Mouse (Mus musculus) midbrain, embryonic 11.5 days (tissue): ENCODE measurements around the gene Litaf. TPM values are rescaled to one million over a fixed set of nuclear protein-coding genes. Genes with fewer than 3 reads are reported as not detected.
"Not testable (repeated sequence)": the region's sequence is repeated elsewhere in the genome, so short reads cannot be mapped to it uniquely, and the experiment has no call there.

Experiments
- ATAC-seq: fragments of 200-750 bp; cut with Nextera tagmentation; 2 replicates; pipeline ENCODE4 v1.8.0; 2017; ENCODE audit warnings: moderate TSS enrichment, moderate library complexity; ENCODE audit not compliant: low FRiP score
- DNase-seq: peaks from one replicate; pipeline ENCODE4 v3.0.0; 2015; ENCODE audit warnings: low spot score; ENCODE audit errors: missing footprints
- H3K27ac ChIP-seq: fragments of 300-500 bp; sonication (generic); 2 replicates; pipeline ENCODE4 v1.5.1; 2014; ENCODE audit warnings: low read depth, low read length
- H3K27me3 ChIP-seq: fragments of 300-500 bp; sonication (generic); 2 replicates; pipeline ENCODE4 v1.6.1; 2014; ENCODE audit warnings: mild to moderate bottlenecking, low read length, moderate library complexity, mixed read lengths; ENCODE audit not compliant: control insufficient read depth, insufficient read depth
- H3K36me3 ChIP-seq: fragments of 300-500 bp; sonication (generic); 2 replicates; pipeline ENCODE4 v1.6.1; 2014; ENCODE audit warnings: mild to moderate bottlenecking, low read length, moderate library complexity, mixed read lengths; ENCODE audit not compliant: control insufficient read depth, insufficient read depth
- H3K4me1 ChIP-seq: fragments of 300-500 bp; sonication (generic); 2 replicates; pipeline ENCODE4 v1.6.1; 2014; ENCODE audit warnings: low read length; ENCODE audit not compliant: control insufficient read depth, insufficient read depth
- H3K4me2 ChIP-seq: fragments of 300-500 bp; sonication (generic); 2 replicates; pipeline ENCODE4 v1.6.1; 2014; ENCODE audit warnings: mild to moderate bottlenecking, moderate library complexity
- H3K4me3 ChIP-seq: fragments of 300-500 bp; sonication (generic); 2 replicates; pipeline ENCODE4 v1.5.1; 2014; ENCODE audit warnings: low read depth, low read length
- H3K9ac ChIP-seq: fragments of 300-500 bp; sonication (generic); 2 replicates; pipeline ENCODE4 v1.6.1; 2014; ENCODE audit warnings: low read length
- H3K9me3 ChIP-seq: fragments of 300-500 bp; sonication (generic); 2 replicates; pipeline ENCODE4 v1.6.1; 2016; ENCODE audit warnings: low read length; ENCODE audit not compliant: control insufficient read depth
- WGBS: fragments of 180-500 bp; shearing (Covaris S2); extraction: QIAGEN DNeasy Blood & Tissue Kit; methylation state at CpG from one replicate; pipeline ENCODE4 v1.1.7; 2014; 5-methylcytosine and 5-hydroxymethylcytosine counted together
- polyA plus RNA-seq: library from polyadenylated mRNA; unstranded; fragments of >200 nt; fragmentation: Nextera tagmentation; extraction: Ambion mirVana; gene quantifications from 2 replicates; pipeline ENCODE4 v1.2.1, GENCODE M21; 2014

Gene Litaf
- polyA plus RNA-seq, 1 experiment from 2014 or later = 61.8 TPM

DNA sequence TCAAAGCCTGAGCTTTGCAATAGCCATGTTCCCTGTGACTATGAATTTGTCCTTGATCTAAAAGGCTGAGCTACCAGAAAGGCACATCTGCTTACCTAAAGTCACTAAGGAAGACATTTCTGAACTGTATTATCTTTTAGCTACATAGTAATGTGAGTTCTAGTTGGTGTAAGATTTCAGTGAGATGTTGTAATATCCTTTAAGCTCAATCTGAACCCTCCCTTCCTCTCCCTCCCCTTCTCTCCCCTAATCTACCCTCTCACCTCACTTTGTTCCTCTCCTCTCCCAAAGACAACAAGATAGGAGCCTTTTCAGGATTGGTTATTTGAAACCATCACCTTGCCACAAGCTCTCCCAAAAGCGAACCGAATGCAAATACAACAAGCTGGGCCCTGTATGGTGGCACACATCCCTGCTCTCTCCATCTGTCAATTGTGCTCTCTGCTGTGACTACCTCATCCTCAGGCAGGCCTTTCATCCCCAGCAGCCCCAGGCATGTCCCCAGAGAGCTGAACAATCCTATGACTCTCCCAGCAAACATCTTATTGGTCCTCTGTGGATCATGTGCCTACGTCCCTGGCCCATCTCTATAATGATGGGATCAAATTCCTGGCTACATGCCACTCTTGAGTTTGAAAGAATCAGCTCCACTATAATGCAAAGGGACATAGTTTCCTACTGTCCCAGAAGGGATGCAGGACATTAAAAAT lies 44.4 kb downstream of the Litaf start:
- Histone ChIP-seq H3K4me3 (no peak overlapping the region), H3K27ac (no peak overlapping the region), H3K4me2 (no peak overlapping the region), H3K9ac (no peak overlapping the region), H3K27me3 (no peaks in the 10 kb centered on the region), H3K9me3 (no peaks in the 10 kb centered on the region), H3K4me1 (no peaks in the 10 kb centered on the region), H3K36me3 (no peaks in the 10 kb centered on the region)
- ATAC-seq (peak; percentile 48; the same call in 1 of the 2 replicates), DNase-seq (no peak)
- 73% methylated on average over 3 of the region's 3 CpGs for WGBS

- no peaks in the 10 kb centered on the region for H3K4me1 ChIP-seq
- 73% methylated on average over 11 of the region's 11 CpGs for WGBS
- no peak overlapping the region for H3K27ac ChIP-seq
- ATAC-seq (no peak), DNase-seq (no peak)
- H3K9me3 ChIP-seq = no peaks in the 10 kb centered on the region
- no peaks in the 10 kb centered on the region for H3K27me3 ChIP-seq
- H3K9ac ChIP-seq = peak overlapping the region; percentile 42; the same call in 1 of the 2 replicates
- H3K4me3 ChIP-seq = no peak overlapping the region
- H3K4me2 ChIP-seq = no peak overlapping the region
- H3K36me3 ChIP-seq = no peaks in the 10 kb centered on the region
These were observed 48.0 kb downstream of the Litaf start for GRCm38 (mm10) chr16:11017807-11018595.

- ATAC-seq (no peak), DNase-seq (peak; percentile 41)
- no peaks in the 10 kb centered on the region for H3K9me3 ChIP-seq
- 85% methylated on average over 4 of the region's 4 CpGs for WGBS
- no peak overlapping the region for H3K4me2 ChIP-seq
- no peak overlapping the region for H3K27ac ChIP-seq
- no peaks in the 10 kb centered on the region for H3K36me3 ChIP-seq
- no peak overlapping the region for H3K9ac ChIP-seq
- H3K4me3 ChIP-seq = no peak overlapping the region
- no peaks in the 10 kb centered on the region for H3K4me1 ChIP-seq
- no peaks in the 10 kb centered on the region for H3K27me3 ChIP-seq
These were observed 49.6 kb downstream of the Litaf start for GRCm38 (mm10) chr16:11016353-11016752.

GRCm38 (mm10) chr16:11014407-11014806 lies 51.5 kb downstream of the Litaf start:
- DNase-seq = peak; percentile 4
- H3K4me3 ChIP-seq = no peak overlapping the region
- WGBS = 90% methylated on average over 3 of the region's 3 CpGs
- no peak overlapping the region for H3K4me2 ChIP-seq
- no peaks in the 10 kb centered on the region for H3K4me1 ChIP-seq
- no peaks in the 10 kb centered on the region for H3K27me3 ChIP-seq
- no peak overlapping the region for H3K27ac ChIP-seq
- no peak for ATAC-seq
- no peaks in the 10 kb centered on the region for H3K36me3 ChIP-seq
- no peak overlapping the region for H3K9ac ChIP-seq
- H3K9me3 ChIP-seq = no peaks in the 10 kb centered on the region

GRCm38 (mm10) chr16:11013464-11014147 lies 52.4 kb downstream of the Litaf start:
- H3K9me3 ChIP-seq, H3K4me3 ChIP-seq, H3K27me3 ChIP-seq, ATAC-seq, H3K27ac ChIP-seq, H3K4me2 ChIP-seq, H3K36me3 ChIP-seq, H3K9ac ChIP-seq, H3K4me1 ChIP-seq: not testable (repeated sequence)
- 94% methylated on average over 10 of the region's 19 CpGs for WGBS
- peak; percentile 6 for DNase-seq

- Histone ChIP-seq H3K4me3 (no peak overlapping the region), H3K9ac (no peak overlapping the region), H3K27me3 (no peaks in the 10 kb centered on the region), H3K4me2 (no peak overlapping the region), H3K27ac (no peak overlapping the region), H3K9me3 (no peaks in the 10 kb centered on the region), H3K4me1 (peaks cover 6% of the 10 kb centered on the region), H3K36me3 (no peaks in the 10 kb centered on the region)
- ATAC-seq (peak; percentile 29; the same call in 1 of the 2 replicates), DNase-seq (peak; percentile 72)
- WGBS = 70% methylated on average over 11 of the region's 11 CpGs
These were observed 53.1 kb downstream of the Litaf start for GRCm38 (mm10) chr16:11012571-11013463.

DNA sequence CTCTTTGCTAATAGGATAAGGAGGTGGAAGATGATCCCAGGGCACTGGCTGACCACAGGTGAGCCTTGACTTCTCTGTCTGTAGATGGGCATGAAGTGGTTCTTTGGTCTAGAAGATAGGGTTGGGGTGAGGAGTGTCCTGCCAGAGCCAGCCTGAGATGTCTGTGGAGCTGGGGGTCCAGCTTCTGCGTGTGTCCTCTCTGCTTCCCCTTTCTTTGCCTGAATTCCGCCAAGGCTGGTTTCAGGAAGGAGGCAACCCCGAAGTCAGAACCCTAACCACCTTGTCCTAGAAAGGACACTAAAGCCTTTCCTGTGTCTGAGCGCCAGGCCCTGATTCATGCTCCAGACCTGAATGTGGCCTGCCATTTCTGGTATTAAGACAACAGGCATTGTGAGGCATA lies 54.0 kb downstream of the Litaf start:
- no peak overlapping the region for H3K9ac ChIP-seq
- no peak overlapping the region for H3K4me2 ChIP-seq
- ATAC-seq = no peak
- no peaks in the 10 kb centered on the region for H3K36me3 ChIP-seq
- 82% methylated on average over 4 of the region's 4 CpGs for WGBS
- no peak for DNase-seq
- H3K27me3 ChIP-seq = no peaks in the 10 kb centered on the region
- no peak overlapping the region for H3K27ac ChIP-seq
- no peak overlapping the region for H3K4me3 ChIP-seq
- peaks cover 6% of the 10 kb centered on the region for H3K4me1 ChIP-seq
- H3K9me3 ChIP-seq = no peaks in the 10 kb centered on the region

DNA sequence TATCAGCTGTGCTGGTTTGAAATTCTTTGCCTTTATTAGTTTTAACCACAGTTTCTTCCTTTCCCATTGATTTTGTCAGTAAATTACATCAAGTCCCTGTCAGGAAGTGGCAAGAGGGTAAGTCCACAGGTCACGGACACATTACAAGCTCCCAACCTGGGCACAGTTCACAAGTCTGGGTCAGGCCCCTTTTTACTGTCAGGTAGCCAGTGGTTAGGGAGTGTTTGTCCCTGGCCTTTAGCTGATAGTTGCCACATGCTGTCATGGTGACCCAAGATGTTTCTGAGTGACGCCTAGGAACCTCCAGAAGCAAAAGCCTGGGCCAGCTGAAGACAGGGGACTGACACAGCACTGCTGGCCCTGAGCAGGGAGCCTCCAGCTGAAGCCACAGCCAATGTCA lies 54.8 kb downstream of the Litaf start:
- no peak overlapping the region for H3K9ac ChIP-seq
- H3K27me3 ChIP-seq = no peaks in the 10 kb centered on the region
- no peak overlapping the region for H3K4me2 ChIP-seq
- H3K4me3 ChIP-seq = no peak overlapping the region
- ATAC-seq (no peak), DNase-seq (peak; percentile 77)
- 78% methylated on average over 2 of the region's 2 CpGs for WGBS
- H3K27ac ChIP-seq = no peak overlapping the region
- peaks cover 6% of the 10 kb centered on the region for H3K4me1 ChIP-seq
- H3K9me3 ChIP-seq = no peaks in the 10 kb centered on the region
- H3K36me3 ChIP-seq = no peaks in the 10 kb centered on the region
